ENCODE assay signal across 12 mouse cellular contexts in genomic region chr16:21498984-21499383, GRCm38 (mm10).
DNase-seq lines count a peak whose midpoint lies in the region; ATAC-seq and TF ChIP-seq lines count a peak whose summit lies in the region.
"Had no signal": no experiment of that assay in that cellular context is flagged by ENCODE, and none has a peak within 500 bp of the region (broad histone marks: within the 10 kb centered on the region; RNA-seq: fewer than 3 reads in every experiment).

No protein-coding gene starts in this region.

- peaks cover 26% of the 10 kb centered on the region for H3K4me1 ChIP-seq in heart, embryonic 12.5 days (replicated peaks)
- no peaks in the 10 kb centered on the region for H3K4me1 ChIP-seq in hindbrain, postnatal 0 days (ENCODE audit: insufficient read depth, low read length)
- H3K4me1 ChIP-seq: hindbrain, embryonic 12.5 days had no signal

- H3K4me2 ChIP-seq in heart, embryonic 12.5 days: peak overlapping the region; percentile 41
- H3K4me2 ChIP-seq in hindbrain, postnatal 0 days (ENCODE audit: low read depth, low read length): no peak overlapping the region
- H3K4me2 ChIP-seq: hindbrain, embryonic 12.5 days had no signal

- no peak overlapping the region for H3K9ac ChIP-seq in heart, embryonic 12.5 days
- H3K9ac ChIP-seq in hindbrain, postnatal 0 days (replicated peaks; ENCODE audit: low read length): no peak overlapping the region
- H3K9ac ChIP-seq: hindbrain, embryonic 12.5 days had no signal

- no peaks in the 10 kb centered on the region for H3K27me3 ChIP-seq in heart, embryonic 12.5 days (replicated peaks)
- no peaks in the 10 kb centered on the region for H3K27me3 ChIP-seq in hindbrain, postnatal 0 days (ENCODE audit: insufficient read depth, low read length)
- H3K27me3 ChIP-seq: hindbrain, embryonic 12.5 days had no signal

- peak; percentile 24 to 44 for DNase-seq in heart, adult 9 months (ENCODE audit: low spot score in 2 of 2)
- no peak for DNase-seq in heart, postnatal 36 days
- DNase-seq in Muller cell, postnatal 12 days (ENCODE audit: inconsistent ontology term): peak; percentile 2
- no peak for DNase-seq in cerebellum, postnatal 14 days
- no peak for DNase-seq in ovary, postnatal 10 days (ENCODE audit: low spot score)
- DNase-seq in hindbrain, postnatal 0 days (ENCODE audit: low spot score): no peak
- DNase-seq: layer of hippocampus, adult 9-11 months; lung, postnatal 36 days; thymus, postnatal 14 days had no signal

- no peaks in the 10 kb centered on the region for H3K79me2 ChIP-seq in macrophage (ENCODE audit: inconsistent target)

- H3K4me3 ChIP-seq in heart, embryonic 12.5 days: no peak overlapping the region
- no peak overlapping the region for H3K4me3 ChIP-seq in macrophage (ENCODE audit: inconsistent target)
- H3K4me3 ChIP-seq in hindbrain, postnatal 0 days (ENCODE audit: low read length): no peak overlapping the region
- H3K4me3 ChIP-seq: hindbrain, embryonic 12.5 days had no signal

- H3K36me3 ChIP-seq in heart, embryonic 12.5 days: peaks cover 18% of the 10 kb centered on the region
- H3K36me3 ChIP-seq in macrophage (ENCODE audit: inconsistent target): peaks cover 28% of the 10 kb centered on the region; the same call in 1 of the 2 replicates
- peaks cover 9% of the 10 kb centered on the region; the same call in 1 of the 2 replicates for H3K36me3 ChIP-seq in hindbrain, postnatal 0 days (ENCODE audit: insufficient read depth, low read length)

- ATAC-seq in heart, embryonic 12.5 days (ENCODE audit: insufficient number of reproducible peaks, low FRiP score): peak; percentile 77; the same call in 1 of the 2 replicates
- no peak for ATAC-seq in hindbrain, postnatal 0 days

- H3K27ac ChIP-seq in heart, embryonic 12.5 days (ENCODE audit: poor library complexity, severe bottlenecking): peak overlapping the region; percentile 91
- H3K27ac ChIP-seq in macrophage: peak overlapping the region; percentile 32
- H3K27ac ChIP-seq in hindbrain, postnatal 0 days: no peak overlapping the region
- H3K27ac ChIP-seq: hindbrain, embryonic 12.5 days had no signal

- intact Hi-C loops in heart, postnatal 36 days (cut with DNase I): loop anchor here (2.0 kb wide), 1 partner anchor 28 kb away; no protein-coding TSS in a partner anchor

- TF ChIP-seq CTCF in hindbrain, postnatal 0 days (IDR thresholded peaks at IDR 0.05; ENCODE audit: low read depth): no peak

- no peaks in the 10 kb centered on the region for H3K9me3 ChIP-seq in heart, embryonic 12.5 days (replicated peaks)
- H3K9me3 ChIP-seq in hindbrain, postnatal 0 days (ENCODE audit: low read length): no peaks in the 10 kb centered on the region
- H3K9me3 ChIP-seq: hindbrain, embryonic 12.5 days had no signal

- 32% methylated on average over 4 of the region's 4 CpGs for WGBS in heart, embryonic 12.5 days
- WGBS in macrophage (ENCODE audit: missing documents): 90% methylated on average over 4 of the region's 4 CpGs
- WGBS in hindbrain, postnatal 0 days: 82% methylated on average over 4 of the region's 4 CpGs

Comparison
In these comparisons a context has a peak if more than half of its experiments do, and no peak if none do; other contexts are left out.
1. DNase-seq: peak in heart, adult 9 months (2 of 2) and Muller cell, postnatal 12 days (single experiment); none in heart, postnatal 36 days (0 of 2), cerebellum, postnatal 14 days (0 of 2), ovary, postnatal 10 days (single experiment) and hindbrain, postnatal 0 days (single experiment).